Mouse (Mus musculus) stomach, embryonic 15.5 days (tissue): ENCODE data around the gene Olfr767. TPM values are rescaled to one million over a fixed set of nuclear protein-coding genes. Genes with fewer than 3 reads are reported as not detected.

Experiments used
- polyA plus RNA-seq: library from polyadenylated mRNA; unstranded; fragments of >200 nt; fragmentation: Nextera tagmentation; extraction: Ambion mirVana; gene quantifications from 2 replicates; pipeline ENCODE4 v1.2.1, GENCODE M21; 2015

The Olfr767 gene
- polyA plus RNA-seq, 1 experiment from 2014 or later: not detected

Other genes starting within 250 kb of the Olfr767 start
- 4.4 and 4.7 TPM in 2 replicates for gene Gdf11, start 191.2 kb downstream of the Olfr767 start, polyA plus RNA-seq
- gene Cd63, start 181.9 kb downstream of the Olfr767 start, polyA plus RNA-seq: 693 and 758 TPM in 2 replicates
- gene Rdh5, start 160.0 kb downstream of the Olfr767 start, polyA plus RNA-seq: 12.9 and 15.0 TPM in 2 replicates
- gene Bloc1s1, start 158.9 kb downstream of the Olfr767 start, polyA plus RNA-seq: 190 and 208 TPM in 2 replicates
- gene Itga7, start 149.1 kb downstream of the Olfr767 start, polyA plus RNA-seq: 5.2 and 5.7 TPM in 2 replicates
- gene Mettl7b, start 121.9 kb downstream of the Olfr767 start, polyA plus RNA-seq: 2.2 and 2.8 TPM in 2 replicates
- gene Olfr9, start 93.5 kb downstream of the Olfr767 start, polyA plus RNA-seq: not detected in 2 replicates
- not detected in 2 replicates for gene Olfr763, start 72.1 kb downstream of the Olfr767 start, polyA plus RNA-seq
- not detected in 2 replicates for gene Olfr764-ps1, start 43.0 kb downstream of the Olfr767 start, polyA plus RNA-seq
- not detected in 2 replicates for gene Olfr765, start 32.9 kb downstream of the Olfr767 start, polyA plus RNA-seq
- not detected in 2 replicates for gene Olfr766-ps1, start 13.9 kb downstream of the Olfr767 start, polyA plus RNA-seq
- gene Olfr768, start 16.5 kb upstream of the Olfr767 start, polyA plus RNA-seq: not detected in 2 replicates
- not detected in 2 replicates for gene Olfr769, start 35.0 kb upstream of the Olfr767 start, polyA plus RNA-seq
- gene Olfr770, start 56.1 kb upstream of the Olfr767 start, polyA plus RNA-seq: not detected in 2 replicates
- not detected in 2 replicates for gene Olfr771, start 81.8 kb upstream of the Olfr767 start, polyA plus RNA-seq
- not detected in 2 replicates for gene Olfr772, start 95.0 kb upstream of the Olfr767 start, polyA plus RNA-seq
- gene Olfr773, start 104.5 kb upstream of the Olfr767 start, polyA plus RNA-seq: not detected in 2 replicates
- not detected in 2 replicates for gene Olfr774, start 153.3 kb upstream of the Olfr767 start, polyA plus RNA-seq
- not detected in 2 replicates for gene Olfr775, start 165.5 kb upstream of the Olfr767 start, polyA plus RNA-seq
- gene Olfr776, start 176.2 kb upstream of the Olfr767 start, polyA plus RNA-seq: not detected in 2 replicates
- gene Olfr777, start 188.6 kb upstream of the Olfr767 start, polyA plus RNA-seq: not detected in 2 replicates
- gene Olfr780, start 235.2 kb upstream of the Olfr767 start, polyA plus RNA-seq: not detected in 2 replicates
- not detected in 2 replicates for gene Olfr781, start 245.9 kb upstream of the Olfr767 start, polyA plus RNA-seq